Mouse (Mus musculus) cerebral cortex, adult 2 months (tissue): Measurements from ENCODE around the gene Dmrt3.

ENCODE experiments used
- WGBS: fragments of 180-500 bp; shearing (Covaris S2); methylation state at CpG from one replicate; pipeline ENCODE4 v1.1.7; 2018; 5-methylcytosine and 5-hydroxymethylcytosine counted together

Gene Dmrt3

DNA sequence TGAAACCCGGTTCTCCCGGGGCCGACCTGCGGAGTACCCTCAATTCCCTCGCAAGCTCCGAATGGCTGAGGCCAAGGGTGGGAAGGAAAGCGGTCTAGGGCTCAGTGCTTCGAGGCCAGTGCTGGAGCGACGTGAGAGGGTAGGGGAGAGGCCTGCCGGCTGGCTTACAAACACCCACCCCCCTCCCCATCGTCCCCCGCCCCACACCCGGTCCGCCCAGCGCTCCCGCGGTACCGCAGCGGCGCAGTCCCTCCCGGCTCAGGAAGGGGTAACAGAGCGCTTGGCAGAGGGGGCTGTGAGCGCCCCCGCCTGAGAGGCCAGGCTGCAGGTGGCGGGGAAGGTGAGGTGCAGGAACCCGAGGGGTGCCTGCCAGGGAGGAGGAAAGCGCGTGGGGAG, at the start of gene Dmrt3:
TSS of gene Dmrt3 (plus strand) at position 287 of the 396 bp plus-strand sequence.
- 1% methylated on average over 27 of the region's 29 CpGs for WGBS

DNA sequence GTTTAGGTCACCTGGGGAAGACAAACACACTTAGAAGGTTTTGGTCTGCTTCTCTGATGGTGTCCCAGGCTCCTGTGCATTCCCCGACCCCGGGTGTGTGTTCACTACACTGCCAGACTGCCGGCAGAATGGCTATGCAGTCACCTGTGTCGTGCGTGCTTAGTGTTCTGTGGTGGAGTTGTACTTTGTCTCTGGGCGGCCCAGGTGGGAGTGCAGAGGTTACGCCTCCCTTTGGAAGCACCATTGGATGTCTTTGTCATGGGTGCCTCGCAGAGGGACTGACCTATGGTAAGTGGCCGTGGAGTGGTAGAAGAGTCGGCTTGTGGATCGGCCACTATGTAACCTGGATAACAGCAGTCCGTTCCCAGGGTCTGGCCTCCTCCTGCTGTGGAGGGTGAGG, 45.7 kb upstream of the Dmrt3 start:
- 83% methylated on average over 12 of the region's 12 CpGs for WGBS

GRCm38 (mm10) chr19:25569778-25570177, 40.3 kb upstream of the Dmrt3 start:
- 89% methylated on average over 7 of the region's 7 CpGs for WGBS

GRCm38 (mm10) chr19:25574431-25574830, 35.7 kb upstream of the Dmrt3 start:
- WGBS, result 39% methylated on average over 10 of the region's 10 CpGs

DNA sequence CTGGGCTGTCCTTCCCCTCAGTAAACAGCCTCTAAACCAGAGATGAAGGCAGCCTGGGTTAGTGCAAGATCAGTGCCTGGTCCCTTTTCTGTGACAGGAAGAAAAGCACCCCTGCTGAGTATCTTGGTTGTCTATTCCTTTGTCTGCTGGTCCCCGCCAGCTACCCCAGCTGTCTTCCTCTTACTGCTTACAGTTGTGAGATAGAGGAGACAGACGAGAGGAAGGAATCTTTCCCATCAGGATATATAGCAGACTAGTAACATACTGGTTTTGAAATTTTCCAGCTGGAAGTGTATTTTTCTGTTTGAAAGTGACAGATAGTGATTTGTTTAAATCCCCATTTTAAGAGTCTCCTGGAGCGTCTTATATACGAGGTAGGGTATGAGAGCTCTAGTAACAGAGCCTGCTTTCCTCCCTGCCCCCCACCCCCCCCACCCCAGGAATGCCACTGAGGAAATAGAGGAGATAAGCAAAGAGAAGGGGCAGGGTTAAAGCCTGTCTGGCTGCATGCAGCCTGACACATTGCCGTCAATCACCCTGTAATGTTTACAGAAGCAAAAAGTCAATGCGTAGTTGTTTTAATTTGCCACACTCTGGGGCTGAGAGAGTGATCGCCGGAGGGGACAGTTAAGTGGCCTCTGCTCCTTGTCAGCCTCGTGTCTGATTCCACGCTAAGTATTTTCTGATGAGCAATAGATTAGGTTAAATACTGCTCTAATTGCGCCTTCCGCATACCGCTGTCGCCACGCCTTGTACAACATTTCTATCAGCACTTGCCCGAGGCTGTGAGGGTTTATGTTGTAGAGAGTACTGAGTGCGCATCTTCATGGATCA, 34.9 kb upstream of the Dmrt3 start:
- WGBS, result 30% methylated on average over 17 of the region's 17 CpGs

DNA sequence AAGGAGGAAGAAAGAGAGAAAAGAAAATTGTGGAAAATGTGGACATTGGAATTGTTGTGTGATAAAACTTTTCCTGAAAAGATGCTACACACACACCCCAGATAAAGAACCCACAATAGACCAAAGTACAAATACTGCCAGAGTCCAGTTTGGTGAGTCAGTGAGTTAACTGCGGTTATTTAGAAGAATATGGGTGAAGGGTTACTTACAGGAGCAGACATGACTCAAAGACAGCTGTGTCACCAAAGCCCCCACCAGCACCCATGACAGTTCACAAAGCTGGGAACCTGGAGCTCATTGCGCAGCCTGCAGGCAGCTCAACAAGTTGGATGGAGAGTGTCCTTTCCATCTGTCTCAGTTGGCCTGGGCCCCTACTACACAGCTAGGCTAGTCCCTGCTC, 31.7 kb upstream of the Dmrt3 start:
- 99% methylated on average over 2 of the region's 2 CpGs for WGBS

- WGBS, result 94% methylated on average over 2 of the region's 2 CpGs
Observed at GRCm38 (mm10) chr19:25579440-25579839, 30.7 kb upstream of the Dmrt3 start.

DNA sequence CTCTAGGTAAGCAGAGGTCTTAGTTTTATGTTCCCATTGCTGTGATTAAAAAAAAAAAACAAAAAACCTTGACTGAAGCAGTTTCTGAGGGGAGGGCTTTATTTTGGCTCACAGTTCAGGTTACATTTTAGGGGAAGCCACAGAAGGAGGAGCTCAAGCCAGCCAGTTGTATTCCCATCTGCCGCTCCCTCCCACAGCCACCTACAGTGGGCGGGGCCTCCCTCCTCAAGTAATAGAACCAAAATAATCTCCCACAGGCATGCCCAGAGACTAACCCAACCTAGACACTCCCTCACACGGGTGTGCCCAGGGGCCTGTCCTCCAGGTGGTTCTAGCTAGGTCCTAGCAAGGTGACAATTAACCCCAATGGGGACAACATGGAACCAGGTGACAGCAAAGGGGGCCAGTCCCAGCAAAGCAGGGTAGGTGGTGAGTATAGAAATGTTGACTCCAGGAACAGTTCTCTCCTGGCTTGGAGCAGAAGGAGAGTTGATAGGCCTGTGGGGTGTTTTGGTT, 12.3 kb upstream of the Dmrt3 start:
- WGBS, result 64% methylated on average over 3 of the region's 3 CpGs

DNA sequence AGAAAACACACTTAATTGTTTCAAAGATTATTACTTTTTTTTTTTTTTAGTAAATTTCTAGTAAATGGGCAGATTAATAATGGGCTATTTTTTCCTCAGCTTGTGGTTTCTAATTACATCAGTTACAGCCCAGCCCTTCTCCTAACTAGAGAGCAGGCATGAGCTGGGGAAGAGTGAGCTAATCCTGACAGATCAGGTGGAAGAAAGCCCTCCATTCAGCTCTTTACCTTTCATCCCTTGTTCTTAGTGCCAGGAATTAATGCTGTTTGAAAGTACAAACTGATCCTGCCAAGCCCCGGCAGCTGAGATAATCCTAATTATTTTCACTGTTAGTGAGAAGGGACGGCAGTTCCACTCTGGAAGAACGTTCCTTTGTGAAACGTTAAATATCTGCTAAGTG, 11.5 kb upstream of the Dmrt3 start:
- WGBS, result 13% methylated on average over 4 of the region's 4 CpGs

DNA sequence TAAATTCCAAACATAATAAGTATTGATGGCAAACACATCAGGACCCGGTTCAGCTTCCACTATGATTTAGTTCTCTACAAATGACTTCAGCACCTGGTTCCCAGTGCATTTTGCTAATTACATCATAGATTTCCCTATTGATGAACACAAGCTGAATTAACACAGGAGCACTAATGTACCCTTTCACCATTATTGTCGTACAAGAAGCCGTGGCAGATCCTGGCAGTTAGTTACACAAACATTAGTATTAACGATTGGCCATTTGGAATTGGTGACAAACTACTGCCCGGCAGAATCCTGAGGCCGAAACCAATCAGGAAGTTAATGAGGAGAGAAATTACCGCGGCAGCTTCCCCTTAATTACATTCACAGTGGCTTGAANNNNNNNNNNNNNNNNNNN, 8.1 kb upstream of the Dmrt3 start:
- 9% methylated on average over 8 of the region's 8 CpGs for WGBS

- 6% methylated on average over 21 of the region's 21 CpGs for WGBS
Observed at GRCm38 (mm10) chr19:25607461-25608205, 2.5 kb upstream of the Dmrt3 start.

- 16% methylated on average over 7 of the region's 7 CpGs for WGBS
Observed at GRCm38 (mm10) chr19:25608206-25608580, 1.9 kb upstream of the Dmrt3 start.

GRCm38 (mm10) chr19:25608961-25609850, 895 bp upstream of the Dmrt3 start:
- 14% methylated on average over 33 of the region's 33 CpGs for WGBS

DNA sequence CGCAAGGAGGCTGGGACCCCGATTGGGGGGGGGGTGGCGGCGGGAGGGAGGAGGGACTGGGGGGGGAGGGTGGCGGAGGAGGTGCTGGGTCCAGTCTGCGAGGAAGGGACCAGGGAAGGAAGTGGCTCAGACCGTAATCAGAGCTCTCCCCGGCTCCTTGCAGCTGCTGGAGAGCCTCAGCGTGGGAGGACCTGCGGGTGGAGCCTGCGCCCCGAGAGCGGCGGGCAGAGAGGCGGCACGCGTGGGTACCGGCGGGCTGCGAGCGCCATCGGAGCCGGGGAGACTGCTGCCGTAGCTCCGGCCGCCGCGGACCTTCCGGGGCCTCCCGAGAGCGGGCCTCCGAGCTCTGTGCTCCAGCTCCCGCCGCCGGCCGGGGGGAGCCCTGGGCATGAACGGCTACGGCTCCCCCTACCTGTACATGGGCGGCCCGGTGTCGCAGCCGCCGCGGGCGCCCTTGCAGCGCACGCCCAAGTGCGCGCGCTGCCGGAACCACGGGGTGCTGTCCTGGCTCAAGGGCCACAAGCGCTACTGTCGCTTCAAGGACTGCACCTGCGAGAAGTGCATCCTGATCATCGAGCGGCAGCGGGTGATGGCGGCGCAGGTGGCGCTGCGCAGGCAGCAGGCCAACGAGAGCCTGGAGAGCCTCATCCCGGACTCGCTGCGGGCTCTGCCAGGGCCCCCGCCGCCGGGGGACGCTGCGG, 460 bp downstream of the Dmrt3 start:
- under 1% methylated on average over 61 of the region's 71 CpGs for WGBS

DNA sequence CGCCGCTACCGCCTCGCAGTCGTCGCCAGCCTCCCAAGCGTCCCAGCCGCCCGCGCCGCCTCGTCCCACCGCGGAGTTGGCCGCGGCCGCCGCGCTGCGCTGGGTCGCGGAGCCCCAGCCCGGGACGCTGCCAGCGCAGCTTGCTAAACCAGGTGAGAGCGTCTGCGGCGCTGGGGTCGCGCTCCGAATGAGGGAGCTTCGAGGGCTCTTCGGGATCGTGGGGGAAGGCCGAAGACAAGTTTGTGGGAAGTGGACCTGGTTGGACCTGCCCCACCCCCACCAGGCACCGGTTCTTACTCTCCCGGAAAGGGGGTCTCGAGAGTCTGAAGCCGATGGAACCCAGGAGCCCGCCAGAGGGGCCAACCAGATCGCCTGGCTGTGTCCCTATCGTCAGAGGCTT, 1.0 kb downstream of the Dmrt3 start:
- WGBS, result 2% methylated on average over 42 of the region's 42 CpGs

DNA sequence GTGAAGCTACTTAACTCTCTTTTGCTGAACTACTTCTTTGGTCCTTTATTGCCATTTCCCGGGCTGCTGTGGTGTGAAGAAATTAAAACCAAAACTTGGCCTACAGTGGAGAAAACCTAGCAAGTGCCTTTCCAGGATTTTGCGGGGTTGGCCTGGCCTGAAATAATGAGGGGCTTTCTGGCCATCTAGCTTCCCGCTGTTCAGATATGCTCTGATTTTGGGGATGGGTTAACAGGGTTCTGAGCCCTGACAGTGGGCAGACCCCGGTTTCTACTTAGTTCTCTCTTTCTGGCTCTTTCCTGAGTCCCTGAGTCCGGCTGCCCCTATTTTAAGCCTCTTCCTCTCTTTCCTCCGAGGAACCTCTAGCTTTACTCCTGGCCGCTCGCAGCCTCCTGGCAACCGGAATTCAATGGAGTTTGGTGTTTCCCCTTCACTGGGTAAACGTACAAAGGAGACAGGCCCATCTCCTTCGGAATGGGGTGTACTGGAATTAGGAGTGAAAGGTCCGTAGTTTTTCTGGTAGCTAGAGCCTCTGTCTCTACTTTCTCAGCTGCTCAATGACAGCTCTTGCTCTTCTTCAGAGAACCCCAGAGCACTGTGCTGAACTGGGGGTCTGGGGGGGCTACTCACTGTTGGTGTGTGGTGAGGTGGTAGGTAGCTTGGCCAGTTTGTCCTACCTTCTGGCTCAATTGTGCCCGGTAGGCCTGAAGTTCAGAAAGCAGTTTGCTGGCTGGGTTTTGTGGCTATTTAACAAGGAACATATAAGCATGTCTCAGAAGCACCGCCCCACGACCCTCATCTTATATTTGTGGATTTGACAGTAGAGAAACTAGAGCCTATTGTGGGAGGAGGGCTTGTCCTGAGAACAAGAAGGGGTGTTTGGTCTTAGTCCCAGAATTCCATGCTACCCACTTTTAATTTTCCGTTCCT, 2.0 kb downstream of the Dmrt3 start:
- 45% methylated on average over 16 of the region's 16 CpGs for WGBS

DNA sequence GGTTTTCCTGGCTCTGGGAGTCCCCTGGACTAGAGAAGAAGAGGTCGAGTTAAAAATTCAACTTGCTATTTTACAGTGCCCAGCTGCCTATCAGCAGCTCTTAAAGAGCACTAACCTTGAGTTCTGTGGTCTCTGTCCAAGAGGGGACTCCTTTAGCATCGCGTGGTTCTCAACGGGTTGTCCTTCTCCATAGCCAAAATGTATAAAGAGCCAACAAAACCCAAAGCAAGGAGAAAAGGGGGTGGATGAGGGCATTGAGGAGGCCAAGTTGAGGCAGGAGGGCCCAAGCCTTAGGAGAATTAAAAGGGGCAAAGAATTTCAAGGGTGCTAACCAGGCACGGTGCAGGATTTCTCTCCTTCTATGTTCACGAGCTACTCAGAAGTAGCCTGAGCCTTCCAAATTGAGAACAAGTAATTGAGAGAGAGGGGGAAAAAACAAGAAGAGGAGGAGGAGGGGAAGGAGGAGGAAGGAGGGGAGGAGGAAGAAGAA, 2.8 kb downstream of the Dmrt3 start:
- WGBS, result 38% methylated on average over 6 of the region's 6 CpGs

GRCm38 (mm10) chr19:25613476-25614300, 3.6 kb downstream of the Dmrt3 start:
- 26% methylated on average over 13 of the region's 13 CpGs for WGBS

GRCm38 (mm10) chr19:25615889-25616288, 5.8 kb downstream of the Dmrt3 start:
- WGBS, result 63% methylated on average over 6 of the region's 6 CpGs
